Mouse (Mus musculus) intestine, embryonic 14.5 days (tissue): ENCODE results near the gene Gfm2. TPM values are rescaled to one million over a fixed set of nuclear protein-coding genes. Genes with fewer than 3 reads are reported as not detected.

ENCODE experiments used
- ATAC-seq: fragments of 200-750 bp; cut with Nextera tagmentation; replicated peaks from 2 replicates; pipeline ENCODE4 v1.8.0; 2017; ENCODE audit warnings: low read depth, moderate number of reproducible peaks, moderate TSS enrichment, moderate library complexity; ENCODE audit not compliant: low FRiP score, low TSS enrichment
- DNase-seq: peaks from one replicate; pipeline ENCODE4 v3.0.0-alpha.2; 2018; ENCODE audit warnings: low spot score
- H3K27ac ChIP-seq: fragments of 300-500 bp; sonication (generic); 2 replicates; pipeline ENCODE4 v1.5.1; 2014; ENCODE audit warnings: low read depth, mild to moderate bottlenecking, control low read depth
- H3K27me3 ChIP-seq: fragments of 300-500 bp; sonication (generic); replicated peaks from 2 replicates; pipeline ENCODE4 v1.6.1; 2014; ENCODE audit warnings: low read length, control low read depth; ENCODE audit not compliant: control insufficient read depth, insufficient read depth
- H3K36me3 ChIP-seq: fragments of 300-500 bp; sonication (generic); 2 replicates; pipeline ENCODE4 v1.6.1; 2014; ENCODE audit warnings: low read length, control low read depth; ENCODE audit not compliant: control insufficient read depth, insufficient read depth
- H3K4me1 ChIP-seq: fragments of 300-500 bp; sonication (generic); replicated peaks from 2 replicates; pipeline ENCODE4 v1.6.1; 2014; ENCODE audit warnings: low read length, control low read depth, mixed read lengths; ENCODE audit not compliant: control insufficient read depth, insufficient read depth
- H3K4me2 ChIP-seq: fragments of 300-500 bp; sonication (generic); 2 replicates; pipeline ENCODE4 v1.6.1; 2014; ENCODE audit warnings: low read length
- H3K4me3 ChIP-seq: fragments of 300-500 bp; sonication (generic); 2 replicates; pipeline ENCODE4 v1.5.1; 2014; ENCODE audit warnings: low read depth, low read length, control low read depth, mixed read lengths
- H3K9ac ChIP-seq: fragments of 300-500 bp; sonication (generic); 2 replicates; pipeline ENCODE4 v1.6.1; 2014; ENCODE audit warnings: mild to moderate bottlenecking, low read length
- H3K9me3 ChIP-seq: fragments of 300-500 bp; sonication (generic); 2 replicates; pipeline ENCODE4 v1.6.1; 2016; ENCODE audit warnings: low read length, control low read depth; ENCODE audit not compliant: control insufficient read depth
- WGBS: fragments of 180-500 bp; shearing (Covaris S2); extraction: QIAGEN DNeasy Blood & Tissue Kit; methylation state at CpG from one replicate; pipeline ENCODE4 v1.1.7; 2014; 5-methylcytosine and 5-hydroxymethylcytosine counted together
- polyA plus RNA-seq: library from polyadenylated mRNA; unstranded; fragments of >200 nt; fragmentation: Nextera tagmentation; extraction: Ambion mirVana; gene quantifications from 2 replicates; pipeline ENCODE4 v1.2.1, GENCODE M21; 2014

Gene Gfm2
- polyA plus RNA-seq, 1 experiment from 2014 or later, result 31.3 TPM

DNA sequence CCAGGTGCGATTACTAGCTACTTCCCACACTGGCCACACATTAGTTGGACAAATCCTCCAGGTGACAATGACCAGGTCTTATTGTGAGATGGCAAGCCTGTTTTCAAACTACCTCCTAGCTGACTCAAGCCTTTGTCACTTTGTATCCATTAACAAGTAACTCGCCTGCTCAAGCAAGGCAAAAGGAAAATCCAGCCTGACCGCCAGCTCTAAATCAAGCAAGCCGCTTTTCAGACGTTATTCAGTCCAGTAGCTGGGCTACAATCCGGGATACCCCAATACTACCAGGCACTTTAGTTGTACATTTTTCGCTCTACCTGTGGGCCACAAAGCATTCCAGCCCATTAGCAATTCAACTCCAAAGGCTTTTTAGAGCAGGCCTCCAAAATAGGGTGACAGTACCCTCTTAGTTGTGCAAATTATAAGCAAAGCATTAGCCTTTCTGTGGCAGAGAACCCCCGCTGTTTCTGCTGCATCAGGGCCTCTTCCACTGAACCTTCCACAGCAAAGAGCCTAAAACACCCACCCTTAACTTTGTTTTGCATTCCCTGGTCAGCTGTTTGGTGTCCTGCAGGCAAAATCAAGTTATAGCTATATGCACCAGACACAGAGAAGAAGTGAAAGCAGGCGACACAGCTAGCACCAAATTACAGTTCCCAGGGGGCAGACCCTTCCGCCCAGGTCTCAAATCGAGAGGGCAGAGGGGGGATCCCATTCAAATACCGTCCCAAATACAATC, 58.6 kb downstream of the Gfm2 start:
- H3K4me2 ChIP-seq, result no peak overlapping the region
- no peak overlapping the region for H3K4me3 ChIP-seq
- ATAC-seq, result no peak
- H3K4me1 ChIP-seq, result 0 out of 2 replicates have a peak, but pooled peaks cover 3% of the 10 kb centered on the region
- no peaks in the 10 kb centered on the region for H3K36me3 ChIP-seq
- no peak overlapping the region for H3K27ac ChIP-seq
- H3K9me3 ChIP-seq, result no peaks in the 10 kb centered on the region
- H3K9ac ChIP-seq, result no peak overlapping the region
- DNase-seq, result no peak
- no peaks in the 10 kb centered on the region for H3K27me3 ChIP-seq
- 72% methylated on average over 12 of the region's 12 CpGs for WGBS

DNA sequence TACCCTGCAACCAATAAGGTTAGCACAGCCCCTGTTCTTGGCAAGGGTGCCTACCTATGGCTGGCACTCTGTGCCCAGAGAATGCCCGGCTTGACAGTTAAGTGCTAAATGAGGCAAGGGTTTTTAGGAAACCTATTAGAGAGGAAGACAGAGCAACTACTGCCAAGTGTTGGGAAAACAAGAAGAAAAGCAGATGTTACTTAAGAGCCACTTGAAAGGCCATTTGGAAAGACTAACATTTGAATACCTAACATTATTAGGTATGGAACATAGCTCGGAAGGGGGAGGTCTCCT, 59.1 kb downstream of the Gfm2 start:
- WGBS, result 83% methylated on average over 2 of the region's 2 CpGs
- DNase-seq (no peak), ATAC-seq (no peak)
- Histone ChIP-seq H3K4me1 (0 out of 2 replicates have a peak, but pooled peaks cover 3% of the 10 kb centered on the region), H3K27ac (no peak overlapping the region), H3K4me3 (no peak overlapping the region), H3K27me3 (no peaks in the 10 kb centered on the region), H3K36me3 (no peaks in the 10 kb centered on the region), H3K9ac (no peak overlapping the region), H3K4me2 (peak overlapping the region; percentile 85; the same call in 1 of the 2 replicates), H3K9me3 (no peaks in the 10 kb centered on the region)

DNA sequence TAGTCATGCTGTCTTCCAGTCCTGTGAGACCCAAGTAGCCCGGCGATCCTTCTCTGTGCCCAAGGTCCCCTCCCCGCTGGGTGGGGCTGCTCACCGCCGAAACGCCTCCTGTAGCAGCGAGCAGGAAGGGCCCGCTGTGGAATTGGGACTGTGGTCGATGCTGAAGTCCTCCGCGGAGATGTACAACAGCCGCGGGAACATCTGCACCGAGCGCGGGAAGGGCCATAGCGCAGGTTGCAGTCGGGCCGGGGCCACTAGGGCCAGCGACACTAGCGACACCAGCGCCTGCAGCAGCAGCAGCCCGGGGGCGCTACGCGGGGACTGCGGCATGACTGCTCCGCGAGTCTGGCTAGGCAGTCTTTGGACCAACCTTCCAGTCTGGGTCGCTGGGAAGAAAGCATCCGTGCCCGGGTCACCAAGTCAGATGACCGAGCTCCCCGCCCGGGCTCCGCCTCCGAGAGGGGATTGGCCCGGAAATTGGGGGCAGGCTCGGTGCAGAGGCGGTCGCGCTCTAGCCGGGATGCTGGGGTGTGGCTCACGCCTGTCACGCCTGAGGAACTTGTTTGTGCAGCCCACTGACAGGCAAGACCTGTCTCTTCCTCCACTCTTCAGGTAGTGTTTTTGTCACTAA, 60.3 kb downstream of the Gfm2 start, which contains the start of gene Hexb:
Gene Hexb, minus strand, starts transcription at position 426 of the 631 bp plus-strand sequence.
- DNase-seq (peak; percentile 89), ATAC-seq (peak; percentile 92)
- Histone ChIP-seq H3K27ac (peak within 1 kb of the TSS; percentile 64; the same call in 1 of the 2 replicates), H3K4me3 (peak within 1 kb of the TSS; percentile 78), H3K36me3 (no peaks in the 10 kb centered on the region), H3K27me3 (no peaks in the 10 kb centered on the region), H3K9me3 (no peaks in the 10 kb centered on the region), H3K9ac (peak within 1 kb of the TSS; percentile 58), H3K4me1 (0 out of 2 replicates have a peak, but pooled peaks cover 3% of the 10 kb centered on the region), H3K4me2 (peak within 1 kb of the TSS; percentile 85)
- WGBS, result under 1% methylated on average over 45 of the region's 45 CpGs

DNA sequence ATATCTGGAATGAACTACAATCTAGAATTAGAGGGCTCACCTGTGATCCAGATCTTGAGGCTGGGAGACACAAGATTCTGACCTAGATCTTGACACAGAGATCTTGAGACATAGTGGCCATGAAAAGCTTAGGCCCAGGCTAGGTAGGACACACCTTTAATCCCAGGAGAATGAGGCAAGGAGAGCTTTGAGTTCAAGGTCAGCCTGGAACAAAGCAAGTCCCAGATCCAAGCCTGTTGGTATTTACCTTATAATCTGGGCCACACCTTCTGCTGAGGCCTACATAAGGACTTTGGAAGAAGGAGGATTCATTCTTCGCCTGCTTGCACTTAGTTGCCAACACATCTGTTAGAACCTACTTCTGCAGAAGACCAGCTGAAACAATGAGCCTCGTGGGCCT, 61.4 kb downstream of the Gfm2 start:
- Histone ChIP-seq H3K36me3 (no peaks in the 10 kb centered on the region), H3K4me3 (no peak overlapping the region), H3K27me3 (no peaks in the 10 kb centered on the region), H3K27ac (no peak overlapping the region), H3K4me1 (0 out of 2 replicates have a peak, but pooled peaks cover 3% of the 10 kb centered on the region), H3K9ac (no peak overlapping the region), H3K4me2 (no peak overlapping the region), H3K9me3 (no peaks in the 10 kb centered on the region)
- DNase-seq (no peak), ATAC-seq (no peak)
- 77% methylated on average over 2 of the region's 2 CpGs for WGBS

DNA sequence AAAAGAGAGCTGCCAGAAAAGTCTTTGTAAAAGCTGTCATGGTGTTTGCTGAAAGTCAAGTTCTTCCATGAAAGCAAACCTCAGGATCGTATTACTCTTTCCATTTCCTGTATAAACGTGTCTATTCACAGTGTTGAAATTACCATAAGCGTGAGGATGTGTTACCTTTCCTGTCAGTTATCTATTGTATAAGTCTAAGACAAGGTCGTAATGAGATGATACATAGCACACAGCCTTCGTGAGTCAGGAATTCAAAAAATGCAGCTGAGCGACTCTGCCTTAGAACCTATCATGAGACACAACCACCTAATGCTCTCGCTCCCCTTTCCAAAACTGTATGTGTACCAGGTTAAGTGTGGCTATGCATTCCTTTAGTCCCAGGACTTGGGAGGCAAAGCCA, 63.3 kb downstream of the Gfm2 start:
- H3K27me3 ChIP-seq, result no peaks in the 10 kb centered on the region
- H3K4me3 ChIP-seq, result no peak overlapping the region
- WGBS, result 36% methylated on average over 7 of the region's 7 CpGs
- DNase-seq (no peak), ATAC-seq (no peak)
- no peaks in the 10 kb centered on the region for H3K9me3 ChIP-seq
- H3K4me1 ChIP-seq, result peaks cover 7% of the 10 kb centered on the region; the same call in 1 of the 2 replicates
- H3K36me3 ChIP-seq, result no peaks in the 10 kb centered on the region
- H3K9ac ChIP-seq, result no peak overlapping the region
- H3K4me2 ChIP-seq, result no peak overlapping the region
- no peak overlapping the region for H3K27ac ChIP-seq

DNA sequence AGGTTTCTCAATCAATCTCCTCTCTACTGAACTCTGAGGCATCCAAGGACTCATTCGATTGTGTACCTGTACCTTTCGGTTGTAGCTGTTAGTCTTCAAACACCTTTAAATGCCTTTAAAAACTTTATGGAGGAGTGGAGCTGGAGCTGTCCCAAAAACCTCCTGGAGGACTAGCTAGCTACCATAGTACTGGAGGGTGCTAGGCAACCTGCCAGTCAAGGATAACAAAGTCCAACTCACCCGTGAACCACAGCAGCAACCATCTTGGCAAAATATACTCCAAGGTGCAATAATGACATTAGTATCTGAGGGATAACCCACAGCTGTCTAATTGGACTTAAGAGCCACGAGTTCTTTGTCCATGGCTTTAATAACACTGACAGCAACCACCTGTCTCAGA, 64.2 kb downstream of the Gfm2 start:
- Histone ChIP-seq H3K27ac (no peak overlapping the region), H3K4me1 (peaks cover 7% of the 10 kb centered on the region; the same call in 1 of the 2 replicates), H3K36me3 (no peaks in the 10 kb centered on the region), H3K9ac (no peak overlapping the region), H3K4me3 (no peak overlapping the region), H3K9me3 (no peaks in the 10 kb centered on the region), H3K4me2 (no peak overlapping the region), H3K27me3 (no peaks in the 10 kb centered on the region)
- DNase-seq (no peak), ATAC-seq (no peak)
- WGBS, result 78% methylated on average over 4 of the region's 4 CpGs

DNA sequence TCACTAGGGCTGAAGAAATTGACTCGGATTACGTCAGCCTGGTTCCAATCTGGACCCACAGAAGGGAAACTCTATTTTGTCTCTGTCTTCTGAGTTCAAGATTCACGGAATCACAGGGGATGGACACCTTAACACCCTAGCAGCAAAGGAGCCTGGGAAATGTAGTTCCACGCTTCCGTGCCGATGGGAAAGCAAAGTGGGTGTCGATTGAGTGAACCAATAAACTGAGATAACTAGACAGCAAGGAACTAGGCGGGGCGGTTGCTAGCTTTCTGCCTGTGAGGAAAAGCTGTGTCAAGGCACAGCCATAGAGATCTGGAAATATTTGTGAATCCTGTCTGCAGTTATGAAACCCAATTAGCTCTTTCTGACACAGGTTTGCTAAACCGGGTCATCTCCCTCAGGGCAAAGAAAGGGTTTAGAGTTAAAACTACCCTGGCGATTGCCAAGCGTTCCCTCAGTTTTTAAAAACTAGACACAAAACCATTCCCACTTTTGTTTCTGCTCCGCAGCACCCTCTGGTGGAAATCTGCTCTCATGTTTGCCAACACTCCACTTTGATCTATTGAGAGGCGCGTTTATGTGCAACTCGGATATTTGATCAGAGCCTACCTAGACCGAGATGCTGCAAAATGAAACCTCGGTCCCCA, 67.4 kb downstream of the Gfm2 start:
- H3K9ac ChIP-seq, result peak overlapping the region; percentile 20; the same call in 1 of the 2 replicates
- H3K36me3 ChIP-seq, result no peaks in the 10 kb centered on the region
- no peaks in the 10 kb centered on the region for H3K27me3 ChIP-seq
- ATAC-seq (peak; percentile 82), DNase-seq (peak; percentile 93)
- 11% methylated on average over 18 of the region's 18 CpGs for WGBS
- H3K27ac ChIP-seq, result peak overlapping the region; percentile 62
- no peaks in the 10 kb centered on the region for H3K9me3 ChIP-seq
- H3K4me3 ChIP-seq, result peak overlapping the region; percentile 38
- peaks cover 5% of the 10 kb centered on the region; the same call in 1 of the 2 replicates for H3K4me1 ChIP-seq
- H3K4me2 ChIP-seq, result peak overlapping the region; percentile 64

DNA sequence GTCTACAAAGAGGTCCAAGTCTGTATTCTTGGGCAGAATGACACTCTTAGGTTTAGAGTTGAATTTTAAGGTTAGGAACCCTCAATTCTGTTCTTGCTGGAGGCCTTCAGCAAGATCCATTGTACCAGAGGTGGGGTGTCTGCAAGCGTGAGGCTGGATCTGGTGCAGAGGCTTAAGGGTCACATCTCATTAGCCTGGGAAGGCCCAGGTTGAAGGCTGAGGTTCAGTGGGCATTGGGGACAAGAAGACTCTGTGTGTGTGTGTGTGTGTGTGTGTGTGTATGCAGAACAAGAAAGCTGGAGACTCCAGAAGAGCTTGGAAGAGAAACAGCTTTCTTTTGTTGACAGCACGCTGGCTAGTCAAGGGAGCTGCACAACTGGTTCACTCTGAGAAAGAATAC, 68.3 kb downstream of the Gfm2 start:
- Histone ChIP-seq H3K27ac (no peak overlapping the region), H3K4me2 (no peak overlapping the region), H3K4me1 (peaks cover 5% of the 10 kb centered on the region; the same call in 1 of the 2 replicates), H3K9me3 (0 out of 2 replicates have a peak, but pooled peaks cover 3% of the 10 kb centered on the region), H3K9ac (no peak overlapping the region), H3K36me3 (no peaks in the 10 kb centered on the region), H3K27me3 (no peaks in the 10 kb centered on the region), H3K4me3 (no peak overlapping the region)
- no peak for ATAC-seq
- no peak for DNase-seq
- WGBS, result 91% methylated on average over 2 of the region's 2 CpGs
